Mouse (Mus musculus): ENCODE data around the gene Gpx2.

- TF ChIP-seq POLR2A (IDR thresholded peaks at IDR 0.05; ENCODE audit: insufficient read depth, low read depth, low read length): no peak
- no peak for TF ChIP-seq CTCF (IDR thresholded peaks at IDR 0.05; ENCODE audit: insufficient read depth, low read depth, low read length)
Observed at GRCm38 (mm10) chr12:76814120-76814519, 18.8 kb upstream of the Gpx2 start.

All from olfactory bulb, adult 2 months (tissue).